Mouse (Mus musculus) hindbrain, embryonic 10.5 days (tissue): ENCODE results near the gene Phf13. TPM values are rescaled to one million over a fixed set of nuclear protein-coding genes. Genes with fewer than 3 reads are reported as not detected.

Experiments used
- DNase-seq: peaks from one replicate; pipeline ENCODE4 v3.0.0-alpha.2; 2017; ENCODE audit warnings: low spot score
- H3K27ac ChIP-seq: fragments of 300-500 bp; sonication (generic); 2 replicates; pipeline ENCODE4 v1.5.1; 2016; ENCODE audit warnings: mild to moderate bottlenecking, moderate library complexity
- H3K27me3 ChIP-seq: fragments of 300-500 bp; sonication (generic); 2 replicates; pipeline ENCODE4 v1.6.1; 2016; ENCODE audit warnings: mild to moderate bottlenecking; ENCODE audit not compliant: poor library complexity, insufficient read depth, severe bottlenecking
- H3K36me3 ChIP-seq: fragments of 300-500 bp; sonication (generic); 2 replicates; pipeline ENCODE4 v1.6.1; 2016; ENCODE audit warnings: mild to moderate bottlenecking, moderate library complexity
- H3K4me1 ChIP-seq: fragments of 300-500 bp; sonication (generic); replicated peaks from 2 replicates; pipeline ENCODE4 v1.6.1; 2016; ENCODE audit warnings: mild to moderate bottlenecking
- H3K4me3 ChIP-seq: fragments of 300-500 bp; sonication (generic); 2 replicates; pipeline ENCODE4 v1.5.1; 2016; ENCODE audit warnings: mild to moderate bottlenecking, moderate library complexity
- H3K9me3 ChIP-seq: fragments of 300-500 bp; sonication (generic); 2 replicates; pipeline ENCODE4 v1.6.1; 2016; ENCODE audit warnings: mild to moderate bottlenecking, moderate library complexity
- WGBS: fragments of 180-500 bp; shearing (Covaris S2); methylation state at CpG from one replicate; pipeline ENCODE4 v1.1.7; 2016; 5-methylcytosine and 5-hydroxymethylcytosine counted together
- polyA plus RNA-seq: library from polyadenylated mRNA; unstranded; fragments of >200 nt; fragmentation: Nextera tagmentation; extraction: Ambion mirVana; gene quantifications from 2 replicates; pipeline ENCODE4 v1.2.1, GENCODE M21; 2016

The Phf13 gene
- polyA plus RNA-seq, 1 experiment from 2014 or later: 30.7 TPM

DNA sequence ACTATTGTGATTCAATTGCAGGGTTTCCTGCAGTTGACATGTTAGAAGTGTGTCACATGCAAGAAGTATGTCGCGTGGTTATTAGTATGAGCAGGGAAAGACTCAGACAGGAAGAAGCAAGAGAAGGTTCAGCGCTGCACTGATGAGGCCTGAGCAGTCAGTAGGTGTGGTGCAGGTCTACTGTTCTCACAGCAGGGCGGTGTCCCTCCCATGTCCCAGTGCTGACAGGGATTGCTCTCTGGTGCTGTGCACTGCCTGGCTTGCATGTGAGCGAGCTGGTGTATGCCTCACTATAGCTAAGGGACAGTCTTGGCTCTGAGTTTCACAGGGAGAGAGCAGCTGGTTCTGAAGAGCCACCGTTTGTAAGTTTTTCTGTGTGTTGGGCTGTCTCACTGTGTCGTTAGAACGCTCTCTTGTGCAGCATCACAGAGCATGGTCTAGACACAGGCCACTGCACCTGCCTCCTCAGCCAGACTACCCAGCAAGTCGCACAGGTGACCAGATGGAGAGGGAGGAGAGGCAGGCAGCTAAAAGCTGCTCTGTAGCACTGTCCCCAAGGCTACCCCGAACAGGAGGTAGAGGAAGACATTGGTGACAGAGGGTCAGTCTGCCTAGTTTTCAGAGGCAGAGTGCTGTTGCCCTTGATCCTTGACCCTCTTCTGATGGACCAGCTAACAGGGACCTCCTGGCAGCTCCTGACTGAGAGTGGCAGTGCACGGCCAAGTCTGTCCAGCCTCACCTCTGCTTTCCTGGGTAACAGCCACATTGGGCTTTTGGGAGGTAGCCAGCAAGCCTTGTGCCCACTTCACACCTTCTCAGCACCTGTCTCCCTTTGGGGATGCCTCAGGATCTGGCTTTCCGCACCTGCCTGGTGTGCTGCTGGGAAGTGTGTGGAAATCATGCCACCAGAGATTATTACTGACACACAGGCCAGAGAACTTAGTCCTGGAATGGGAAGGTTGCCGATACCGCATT is 47.3 kb downstream of the Phf13 start:
- no peak overlapping the region for H3K4me3 ChIP-seq
- H3K9me3 ChIP-seq: no peaks in the 10 kb centered on the region
- no peak overlapping the region for H3K27ac ChIP-seq
- H3K36me3 ChIP-seq: peaks cover 60% of the 10 kb centered on the region
- no peaks in the 10 kb centered on the region for H3K4me1 ChIP-seq
- no peak for DNase-seq
- 92% methylated on average over 14 of the region's 14 CpGs for WGBS
- H3K27me3 ChIP-seq: no peaks in the 10 kb centered on the region

DNA sequence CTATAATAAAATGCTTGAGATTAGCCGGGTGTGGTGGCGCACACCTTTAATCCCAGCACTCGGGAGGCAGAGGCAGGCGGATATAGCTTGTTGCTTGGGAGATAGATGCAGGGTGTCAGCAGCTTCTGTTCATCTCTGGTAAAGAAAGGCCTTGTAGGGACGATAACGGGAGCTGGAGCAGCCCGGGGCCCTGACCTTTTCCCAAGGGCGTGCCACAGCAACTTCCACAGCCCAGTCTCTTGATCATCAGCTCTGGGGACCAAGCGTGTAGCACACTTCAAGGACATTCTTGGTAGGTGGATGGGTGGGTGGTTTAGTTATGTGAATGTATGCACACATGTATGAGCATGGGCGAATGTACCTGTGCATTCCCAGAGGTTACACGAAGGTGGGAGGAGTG is 49.8 kb downstream of the Phf13 start:
- Histone ChIP-seq H3K27ac (no peak overlapping the region), H3K27me3 (no peaks in the 10 kb centered on the region), H3K9me3 (no peaks in the 10 kb centered on the region), H3K4me1 (no peaks in the 10 kb centered on the region), H3K4me3 (no peak overlapping the region), H3K36me3 (peaks cover 34% of the 10 kb centered on the region)
- WGBS: 92% methylated on average over 11 of the region's 11 CpGs
- no peak for DNase-seq

Other genes starting within 250 kb of the Phf13 start
- 111 and 140 TPM in 2 replicates for gene Camta1, start 134.4 kb downstream of the Phf13 start, polyA plus RNA-seq
- 102 and 108 TPM in 2 replicates for gene Dnajc11, start 62.6 kb downstream of the Phf13 start, polyA plus RNA-seq
- 34.5 and 36.2 TPM in 2 replicates for gene Thap3, start 7.3 kb downstream of the Phf13 start, polyA plus RNA-seq
- 7.7 and 8.7 TPM in 2 replicates for gene Klhl21, start 12.5 kb upstream of the Phf13 start, polyA plus RNA-seq
- gene Zbtb48, start 31.4 kb upstream of the Phf13 start, polyA plus RNA-seq: 23.3 and 25.9 TPM in 2 replicates
- gene Tas1r1, start 42.3 kb upstream of the Phf13 start, polyA plus RNA-seq: 0.65 and 0.67 TPM in 2 replicates
- 37.7 and 38.9 TPM in 2 replicates for gene Nol9, start 43.1 kb upstream of the Phf13 start, polyA plus RNA-seq
- gene Plekhg5, start 76.2 kb upstream of the Phf13 start, polyA plus RNA-seq: 9.6 and 12.4 TPM in 2 replicates
- gene Tnfrsf25, start 119.7 kb upstream of the Phf13 start, polyA plus RNA-seq: 0.70 and 0.82 TPM in 2 replicates
- gene Espn, start 156.1 kb upstream of the Phf13 start, polyA plus RNA-seq: 1.6 and 6.5 TPM in 2 replicates
- 4.2 and 4.7 TPM in 2 replicates for gene Hes2, start 162.6 kb upstream of the Phf13 start, polyA plus RNA-seq
- gene Acot7, start 181.9 kb upstream of the Phf13 start, polyA plus RNA-seq: 90.0 and 118 TPM in 2 replicates